Mouse (Mus musculus): ENCODE data around the gene Gimap5.

DNA sequence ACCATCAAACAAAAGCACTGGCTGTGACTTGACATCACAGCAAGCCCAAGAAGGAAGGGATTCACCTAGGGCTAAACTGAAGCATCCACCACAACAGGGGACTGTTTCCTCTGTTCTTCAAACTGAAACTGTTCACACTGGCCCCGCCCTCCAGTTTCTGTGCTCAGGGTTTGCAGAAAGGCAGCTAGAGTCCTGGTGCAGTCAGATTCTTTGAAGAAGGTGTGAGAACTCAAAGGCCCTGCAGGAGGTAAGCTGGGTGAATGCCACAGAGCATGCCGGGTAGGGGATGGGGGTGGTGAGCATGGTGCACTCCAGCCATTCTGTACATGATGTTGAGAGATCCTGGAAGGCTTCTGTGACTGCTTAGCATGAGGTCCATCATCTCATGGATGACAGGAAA, 27.5 kb upstream of the Gimap5 start, which contains the start of the genes Gm28053 and Gimap7:
- TF ChIP-seq ZC3H11A (IDR thresholded peaks at IDR 0.05; ENCODE audit: borderline replicate concordance, low read depth, low read length) (no peak), ZNF384 (IDR thresholded peaks at IDR 0.05; ENCODE audit: low read depth, low read length) (no peak), CHD2 (IDR thresholded peaks at IDR 0.05; ENCODE audit: low read depth, low read length) (no peak)

All from ES-E14 (cell line).